Mouse (Mus musculus): Measurements from ENCODE around the gene Cdk6. TPM values are rescaled to one million over a fixed set of nuclear protein-coding genes. Genes with fewer than 3 reads are reported as not detected.
"Not testable (repeated sequence)": the region's sequence is repeated elsewhere in the genome, so short reads cannot be mapped to it uniquely, and the experiment has no call there.

Cdk6 gene
- total RNA-seq (2021), result 1 to 10 TPM; 2.8 to 5.1 TPM

GRCm38 (mm10) chr5:3341111-3341911 is at the start of gene Cdk6:
TSS of gene Cdk6 (plus strand) at chr5:3341485.
- DNase-seq (ENCODE audit: extremely low spot score in 1 of 2, low spot score in 1 of 2), result peak; percentile 18 to 38

GRCm38 (mm10) chr5:3293666-3294065 is 47.6 kb upstream of the Cdk6 start:
- DNase-seq (ENCODE audit: extremely low spot score in 1 of 2, low spot score in 1 of 2), result no peak

DNA sequence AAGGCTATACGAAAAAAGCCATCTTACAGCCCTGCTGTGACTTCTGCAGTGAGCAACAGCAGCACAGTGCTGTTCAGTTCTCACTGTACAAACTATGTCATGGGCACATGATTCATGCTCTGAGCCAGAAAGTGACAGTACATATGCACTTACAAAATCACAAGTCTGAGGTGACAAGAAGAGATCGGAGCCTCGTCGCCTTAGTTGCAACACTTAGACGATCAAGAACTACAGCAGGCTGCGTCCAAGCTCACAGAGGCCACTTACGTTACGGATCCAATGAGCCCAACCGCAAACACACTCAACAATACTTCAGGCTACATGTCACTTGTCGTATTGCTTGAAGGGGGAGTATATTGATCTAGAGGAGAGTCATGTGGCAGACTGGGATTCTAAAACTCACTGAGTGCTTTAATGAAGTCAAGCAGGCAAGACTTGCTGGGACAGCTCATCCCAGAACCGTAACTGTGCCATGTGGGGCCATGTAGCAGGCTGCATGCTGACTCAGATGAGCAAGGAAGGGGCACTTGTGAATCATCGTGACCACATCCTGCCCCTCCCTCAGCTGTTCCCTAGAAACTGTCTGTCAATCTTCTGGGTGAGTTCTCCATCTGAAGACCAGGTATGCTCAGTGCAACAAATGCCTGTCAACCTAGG is 40.4 kb upstream of the Cdk6 start:
- DNase-seq (ENCODE audit: extremely low spot score in 1 of 2, low spot score in 1 of 2), result no peak

DNA sequence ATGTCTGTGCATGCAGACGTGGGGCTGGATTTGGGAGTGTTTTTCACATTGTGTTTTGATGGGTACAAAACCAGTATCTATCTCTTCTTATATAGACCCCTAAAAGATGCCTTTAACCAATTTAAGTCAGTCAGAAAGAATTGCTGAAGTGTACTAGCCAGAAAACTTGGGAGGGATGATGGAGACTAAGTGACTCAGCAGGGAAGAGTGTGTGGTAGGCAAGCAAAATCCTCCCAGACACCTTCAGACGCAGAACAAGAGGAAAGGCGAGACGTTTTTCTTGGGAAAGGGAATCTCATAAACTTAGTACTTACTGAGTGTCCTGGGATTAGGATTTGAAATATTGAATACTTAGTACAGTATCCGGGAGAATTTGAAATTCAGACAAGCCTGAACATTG is 39.8 kb upstream of the Cdk6 start:
- DNase-seq (ENCODE audit: extremely low spot score in 1 of 2, low spot score in 1 of 2), result no peak

DNA sequence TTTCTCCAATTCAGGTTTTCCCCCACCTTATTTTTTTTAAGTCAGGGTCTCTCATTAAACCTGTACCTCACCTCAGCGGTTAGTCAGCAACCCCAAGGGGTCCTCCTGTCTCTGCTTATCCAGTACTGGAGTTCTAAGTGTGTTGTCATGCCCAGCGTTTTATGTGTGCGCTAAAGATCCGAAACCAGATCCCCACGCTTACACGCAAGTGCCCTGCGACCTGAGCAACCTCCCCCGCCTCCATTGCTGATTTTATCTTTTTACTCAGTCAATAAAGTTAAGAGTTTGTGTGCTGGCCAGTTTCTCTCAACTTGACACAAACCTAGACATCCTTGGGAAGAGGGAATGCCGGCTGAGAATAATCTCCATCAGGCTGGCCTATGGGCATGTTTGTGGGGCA is 37.4 kb upstream of the Cdk6 start:
- no peak for DNase-seq (ENCODE audit: extremely low spot score in 1 of 2, low spot score in 1 of 2)

- no peak for DNase-seq (ENCODE audit: extremely low spot score in 1 of 2, low spot score in 1 of 2)
These were observed 35.1 kb upstream of the Cdk6 start for GRCm38 (mm10) chr5:3306146-3306545.

- DNase-seq (ENCODE audit: extremely low spot score in 1 of 2, low spot score in 1 of 2), result no peak
These were observed 32.2 kb upstream of the Cdk6 start for GRCm38 (mm10) chr5:3309122-3309521.

DNA sequence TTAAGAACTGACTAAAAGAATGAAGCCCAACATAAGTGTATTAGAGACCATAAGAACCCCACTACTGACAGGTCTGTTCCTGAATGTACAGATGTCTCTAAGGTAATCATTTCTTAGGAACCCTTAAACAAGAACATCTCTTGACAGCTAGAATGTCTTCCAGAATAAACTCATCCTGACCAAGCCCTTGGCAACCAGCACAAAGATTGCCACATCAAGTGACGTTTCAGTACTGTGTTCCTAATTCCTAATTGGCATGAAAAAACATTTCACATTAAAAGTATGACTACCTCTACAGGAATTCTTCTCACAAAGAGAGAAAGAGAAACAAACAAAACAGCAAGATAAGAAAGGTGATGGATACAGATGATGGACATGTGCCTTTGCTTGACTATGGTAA is 31.7 kb upstream of the Cdk6 start:
- DNase-seq (ENCODE audit: extremely low spot score in 1 of 2, low spot score in 1 of 2), result no peak

DNA sequence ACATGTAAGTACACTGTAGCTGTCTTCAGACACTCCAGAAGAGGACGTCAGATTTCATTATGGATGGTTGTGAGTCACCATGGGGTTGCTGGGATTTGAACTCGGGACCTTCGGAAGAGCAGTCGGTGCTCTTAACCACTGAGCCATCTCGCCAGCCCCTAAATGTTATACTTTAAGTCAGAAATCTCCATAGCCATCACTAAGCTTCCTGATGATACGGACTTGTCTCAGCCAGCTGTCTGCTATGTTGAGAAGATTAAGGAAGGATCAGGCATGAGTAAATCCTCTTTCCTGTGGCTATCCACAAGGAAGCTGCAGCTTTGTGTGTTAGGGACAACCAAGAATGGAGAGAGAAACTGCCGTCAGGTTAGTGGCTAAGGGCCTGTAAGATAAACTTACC is 30.1 kb upstream of the Cdk6 start:
- DNase-seq (ENCODE audit: extremely low spot score in 1 of 2, low spot score in 1 of 2), result not testable (repeated sequence)

DNA sequence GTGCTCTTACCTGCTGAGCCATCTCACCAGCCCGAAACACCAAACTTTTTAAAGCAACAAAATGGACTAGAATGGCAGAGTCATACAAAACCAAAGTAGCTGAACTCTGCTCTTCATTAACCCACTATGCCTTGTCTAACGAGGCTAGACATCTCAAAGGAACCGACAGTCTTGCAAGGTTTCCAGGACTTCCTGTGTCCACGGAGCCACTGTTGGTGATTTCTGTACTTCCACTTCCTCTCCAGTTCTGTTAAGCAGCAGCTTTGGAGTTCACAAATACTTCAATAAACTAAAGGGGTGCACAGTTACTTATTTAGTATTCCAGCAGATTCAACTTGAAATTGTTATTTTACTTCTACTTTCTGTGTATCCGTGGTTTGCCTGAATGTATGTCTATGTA is 23.6 kb upstream of the Cdk6 start:
- DNase-seq (ENCODE audit: extremely low spot score in 1 of 2, low spot score in 1 of 2), result not testable (repeated sequence)

DNA sequence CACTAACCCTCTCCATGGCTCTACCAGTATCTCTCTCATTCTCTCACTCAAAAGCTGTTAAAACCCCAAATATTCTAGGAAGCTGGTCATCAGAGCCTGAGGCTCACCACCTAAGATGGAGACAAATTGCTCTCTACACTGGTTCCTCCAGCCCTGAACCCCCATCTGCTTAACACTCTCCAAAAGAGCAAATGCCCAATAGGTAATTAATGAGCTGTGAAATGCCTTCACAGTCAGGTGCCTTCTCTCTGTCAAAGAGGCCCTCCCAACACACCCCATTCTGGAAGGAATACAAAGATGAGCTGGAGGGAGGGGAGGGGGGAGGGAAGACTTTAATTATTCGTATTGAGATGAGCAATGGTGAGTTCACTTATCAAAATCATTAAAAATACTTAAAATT is 21.1 kb upstream of the Cdk6 start:
- no peak for DNase-seq (ENCODE audit: extremely low spot score in 1 of 2, low spot score in 1 of 2)

- DNase-seq (ENCODE audit: extremely low spot score in 1 of 2, low spot score in 1 of 2), result no peak
These were observed 19.2 kb upstream of the Cdk6 start for GRCm38 (mm10) chr5:3322052-3322451.

GRCm38 (mm10) chr5:3324116-3324515 is 17.2 kb upstream of the Cdk6 start:
- DNase-seq (ENCODE audit: extremely low spot score in 1 of 2, low spot score in 1 of 2), result no peak

- no peak for DNase-seq (ENCODE audit: extremely low spot score in 1 of 2, low spot score in 1 of 2)
These were observed 11.9 kb upstream of the Cdk6 start for GRCm38 (mm10) chr5:3329361-3329760.

DNA sequence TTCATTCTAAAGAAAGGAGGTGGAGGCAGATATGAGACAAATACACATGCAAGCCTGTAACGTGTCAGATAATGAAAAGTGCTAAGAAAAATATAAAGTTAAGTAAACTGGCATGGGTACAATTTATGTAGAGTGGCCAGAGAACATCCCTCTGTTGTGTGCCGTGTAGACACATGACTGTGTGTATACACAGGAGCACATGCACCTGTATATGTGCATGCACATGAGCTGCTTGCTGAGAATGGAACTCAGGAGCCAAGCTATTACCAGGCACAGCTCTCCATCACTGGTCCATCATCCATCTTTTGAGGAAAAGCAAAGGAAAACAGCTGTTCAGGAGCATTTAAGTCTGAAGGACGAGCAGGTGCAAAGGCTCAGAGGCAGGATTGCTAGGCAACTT is 10.4 kb upstream of the Cdk6 start:
- no peak for DNase-seq (ENCODE audit: extremely low spot score in 1 of 2, low spot score in 1 of 2)

DNA sequence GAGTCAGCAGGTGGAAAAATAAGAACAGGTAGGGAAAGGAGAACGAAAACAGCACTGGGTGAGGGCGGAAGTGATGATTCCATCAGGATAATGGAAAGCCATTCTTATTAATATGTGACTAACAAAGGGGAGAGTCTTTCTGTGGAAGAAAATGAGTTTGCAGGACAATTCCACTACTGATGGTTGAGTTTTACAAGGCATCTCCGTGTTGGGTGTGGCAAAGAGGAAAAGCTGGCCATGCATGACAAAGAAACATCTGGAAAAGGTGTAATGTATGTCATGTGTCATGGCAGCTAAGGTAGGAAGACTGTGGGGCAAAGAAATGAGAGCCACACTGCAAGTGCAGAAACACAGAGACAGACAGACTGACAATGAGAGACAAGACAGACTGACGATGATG is 8.3 kb upstream of the Cdk6 start:
- DNase-seq (ENCODE audit: extremely low spot score in 1 of 2, low spot score in 1 of 2), result not testable (repeated sequence)

GRCm38 (mm10) chr5:3340340-3341058 is 786 bp upstream of the Cdk6 start:
- not testable (repeated sequence) for DNase-seq (ENCODE audit: extremely low spot score in 1 of 2, low spot score in 1 of 2)

DNA sequence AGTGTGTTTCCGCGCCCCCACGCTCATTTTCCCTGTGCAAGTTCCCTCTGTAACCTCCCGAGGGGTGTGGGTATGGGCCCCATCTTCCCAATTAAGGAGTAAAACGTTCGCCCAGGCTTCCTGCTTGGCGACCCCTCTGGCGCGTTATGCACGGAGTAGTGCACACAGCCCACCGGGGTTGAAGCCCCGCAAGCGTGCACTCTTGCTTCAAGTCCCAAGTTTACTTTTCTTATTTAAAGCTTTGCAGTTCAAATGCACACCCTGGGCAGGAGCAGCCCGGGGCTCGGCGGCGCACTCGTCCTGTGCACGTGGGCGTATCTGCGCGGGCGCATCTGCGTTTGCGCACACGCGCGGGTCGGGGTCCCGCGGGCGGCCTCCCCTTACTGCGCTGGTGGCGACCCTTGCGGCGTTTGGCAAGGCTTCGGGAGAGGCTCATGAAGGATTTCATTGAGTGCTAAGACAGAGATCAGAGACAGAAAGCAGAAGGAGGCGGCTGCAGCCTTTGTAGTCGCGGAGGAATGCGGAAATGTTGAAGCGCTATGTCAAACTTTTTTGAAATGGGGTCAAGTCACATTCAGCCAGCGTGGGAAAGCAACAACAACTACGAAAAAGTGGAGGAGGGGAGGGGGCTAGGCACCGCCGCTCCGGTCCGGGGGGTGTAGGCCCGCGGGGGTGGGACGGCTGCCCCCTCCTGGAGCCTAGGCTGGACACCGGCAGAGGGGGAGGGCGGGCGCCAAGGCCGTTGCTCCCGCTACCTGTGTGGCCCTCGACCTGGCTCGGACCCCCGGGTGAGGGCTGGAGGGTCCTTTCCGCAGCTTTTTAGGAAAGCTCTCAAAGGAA is 866 bp downstream of the Cdk6 start:
- peak; percentile 25 to 34 for DNase-seq (ENCODE audit: extremely low spot score in 1 of 2, low spot score in 1 of 2)

DNA sequence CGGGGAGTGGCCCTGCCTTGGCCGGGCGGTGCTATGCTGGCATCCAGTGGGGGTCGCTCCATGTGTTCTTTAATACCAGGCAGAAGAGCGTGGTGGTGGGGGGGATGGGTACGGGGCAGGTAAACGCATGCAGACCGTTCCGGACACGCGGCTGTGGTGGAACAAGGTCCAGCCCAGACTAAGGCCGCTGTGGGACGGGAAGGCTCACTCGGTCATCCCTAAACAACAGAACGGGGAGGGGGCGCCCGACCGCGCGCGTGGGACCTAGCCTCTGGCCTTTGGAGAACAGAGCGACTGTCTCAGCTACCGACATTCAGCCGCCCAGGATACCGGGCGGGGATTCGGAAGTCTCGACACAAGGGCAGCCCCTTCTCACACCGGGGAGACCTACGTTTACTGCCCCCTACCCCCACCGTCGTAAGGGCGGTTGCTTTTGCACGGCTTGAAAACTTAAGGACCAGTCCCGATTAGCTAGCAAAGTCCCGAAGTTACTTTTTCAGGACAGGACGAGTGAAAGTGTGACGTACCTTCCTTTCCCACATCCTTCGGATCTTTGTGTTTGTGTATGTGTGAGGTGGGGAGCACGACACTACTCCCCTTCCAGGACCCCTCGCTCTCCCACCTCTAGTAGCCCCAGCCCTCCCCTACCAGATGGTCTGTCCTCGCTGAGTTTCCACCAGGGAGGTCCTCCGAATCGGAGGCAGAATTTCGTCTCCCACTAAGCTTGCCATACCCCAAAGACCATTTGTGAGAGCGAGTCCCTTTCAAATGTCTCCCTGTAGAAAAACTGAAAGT is 1.7 kb downstream of the Cdk6 start:
- peak; percentile 10 to 11 for DNase-seq (ENCODE audit: extremely low spot score in 1 of 2, low spot score in 1 of 2)

Data from layer of hippocampus, postnatal 25 days (tissue).